Mouse (Mus musculus): ENCODE data around the gene Trmt10a. TPM values are rescaled to one million over a fixed set of nuclear protein-coding genes. Genes with fewer than 3 reads are reported as not detected.
A peak's percentile ranks its signal among the peaks of the same experiment; 100 is the strongest.

Trmt10a gene
- total RNA-seq, 2 experiments from 2014 or later: 5.8 to 7.3 TPM

DNA sequence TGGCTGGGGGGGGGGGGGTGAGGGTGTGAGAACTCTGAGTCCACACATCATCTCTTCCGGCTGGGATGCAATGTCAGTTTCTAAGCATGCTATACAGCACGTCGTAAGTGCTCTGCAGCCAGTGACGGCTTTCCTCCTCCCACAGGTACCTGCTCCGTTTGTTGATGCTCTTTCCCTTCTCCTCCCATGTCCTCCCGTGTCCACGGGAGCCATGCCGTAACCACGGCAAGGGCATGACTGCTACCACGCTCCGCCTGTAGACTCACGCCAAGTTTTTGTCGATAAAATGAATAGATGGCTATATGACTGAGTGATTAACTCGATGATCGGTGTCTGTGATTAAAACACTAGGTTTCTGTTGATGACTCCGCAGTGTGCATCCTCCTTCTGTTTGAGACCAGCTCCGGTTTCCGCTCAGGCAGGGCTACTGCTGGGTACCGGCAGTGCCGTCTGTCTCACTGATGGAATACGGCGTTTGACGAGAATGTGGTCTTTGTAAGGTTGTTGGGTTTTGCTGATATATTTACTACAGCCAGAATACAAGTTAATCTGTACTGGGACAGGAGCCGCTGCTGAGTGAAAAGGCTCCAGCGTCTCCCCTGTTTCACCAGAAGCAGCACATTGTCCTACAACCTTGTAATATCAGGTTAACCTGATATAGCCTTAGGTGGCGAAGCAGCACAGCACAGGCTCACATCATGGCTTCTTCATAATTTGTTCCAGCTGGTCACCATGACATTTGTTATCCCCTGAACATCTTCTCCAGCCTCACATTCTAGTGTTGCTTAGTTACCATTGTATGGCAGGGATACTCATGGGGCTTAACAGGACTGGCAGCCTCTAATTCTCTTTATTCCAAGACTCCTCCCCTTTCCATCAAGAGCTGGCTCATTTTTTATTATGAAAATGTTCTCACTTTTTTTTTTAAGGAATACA is 43.0 kb downstream of the Trmt10a start:
- intact Hi-C loops (cut with DNase I): no loop called here
- DNase-seq (ENCODE audit: low spot score in 2 of 2): no peak

DNA sequence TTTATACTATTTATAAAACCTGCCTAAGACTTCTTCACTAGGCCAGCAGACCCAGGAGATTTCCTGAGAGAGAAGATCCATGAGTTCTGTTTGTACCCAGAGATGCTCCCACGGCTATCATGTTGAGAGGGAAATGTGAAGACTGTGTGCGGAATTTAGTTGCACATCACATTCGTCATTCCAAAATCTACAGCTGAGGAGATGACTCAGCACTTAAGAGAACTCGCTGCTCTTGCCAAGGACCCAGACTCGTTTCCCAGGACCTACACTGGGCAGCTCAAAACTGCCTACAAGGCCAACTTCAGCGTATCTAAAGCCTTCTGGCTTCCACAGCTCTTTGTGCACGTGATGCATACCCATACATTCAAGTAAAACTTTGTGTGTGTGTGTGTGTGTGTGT is 49.0 kb downstream of the Trmt10a start:
- DNase-seq (ENCODE audit: low spot score in 2 of 2): peak in 1 of 2 experiments; percentile 47
- intact Hi-C loops (cut with DNase I): no loop called here

DNA sequence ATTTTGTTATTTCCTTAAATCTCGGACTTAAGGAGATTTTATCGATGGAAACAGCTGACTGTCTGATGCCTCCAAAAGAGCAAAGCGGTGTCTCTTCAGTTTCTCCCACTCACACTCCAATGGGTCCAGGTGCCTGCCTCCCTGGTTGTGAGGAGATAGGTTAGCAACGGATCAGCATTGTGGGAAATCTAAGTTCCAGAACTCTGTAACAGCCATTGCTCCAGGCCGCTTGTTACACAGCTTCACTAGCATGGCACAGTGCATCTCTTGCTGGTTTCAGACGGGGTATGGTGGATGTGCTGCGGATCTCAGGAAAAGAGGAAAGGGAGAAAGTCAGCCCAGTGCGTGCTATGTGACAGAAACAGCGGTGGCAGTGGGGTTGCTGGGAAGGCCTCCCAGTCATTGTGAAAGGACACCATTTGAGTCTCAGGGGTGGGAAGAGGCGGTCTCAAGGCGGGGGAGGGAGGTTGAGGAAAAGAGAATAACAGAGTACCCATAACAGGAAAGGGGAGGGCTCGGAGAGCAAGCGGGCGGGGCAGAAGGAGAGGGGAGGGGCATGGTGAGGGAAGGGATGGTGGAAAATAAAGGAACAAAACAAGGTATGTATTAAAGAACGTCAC is 50.5 kb downstream of the Trmt10a start, which contains the start of gene 4930579F01Rik:
TSS of gene 4930579F01Rik (minus strand) at position 143 of the 620 bp plus-strand sequence.
- DNase-seq (ENCODE audit: low spot score in 2 of 2): no peak
- intact Hi-C loops (cut with DNase I): no loop called here

DNA sequence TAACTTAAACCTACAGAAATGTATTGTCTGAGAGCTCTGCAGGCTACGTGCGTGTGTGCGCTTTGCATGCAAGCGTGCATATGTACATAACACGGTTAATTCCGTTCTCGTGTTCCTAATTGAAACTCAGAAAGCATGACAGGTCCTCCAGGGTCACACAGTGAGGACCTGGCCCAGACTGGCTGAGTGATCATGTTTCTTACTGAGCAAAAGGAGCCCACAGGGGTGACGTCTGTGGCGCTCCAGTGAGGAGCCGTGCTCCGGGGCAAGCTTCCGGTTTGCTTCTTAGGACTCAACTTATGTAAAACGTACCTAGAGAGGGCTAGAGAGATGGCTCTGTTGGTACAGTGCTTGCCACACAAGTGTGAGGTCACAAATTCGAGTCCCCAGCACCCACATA is 53.8 kb downstream of the Trmt10a start:
- intact Hi-C loops (cut with DNase I): no loop called here
- DNase-seq (ENCODE audit: low spot score in 2 of 2): no peak

DNA sequence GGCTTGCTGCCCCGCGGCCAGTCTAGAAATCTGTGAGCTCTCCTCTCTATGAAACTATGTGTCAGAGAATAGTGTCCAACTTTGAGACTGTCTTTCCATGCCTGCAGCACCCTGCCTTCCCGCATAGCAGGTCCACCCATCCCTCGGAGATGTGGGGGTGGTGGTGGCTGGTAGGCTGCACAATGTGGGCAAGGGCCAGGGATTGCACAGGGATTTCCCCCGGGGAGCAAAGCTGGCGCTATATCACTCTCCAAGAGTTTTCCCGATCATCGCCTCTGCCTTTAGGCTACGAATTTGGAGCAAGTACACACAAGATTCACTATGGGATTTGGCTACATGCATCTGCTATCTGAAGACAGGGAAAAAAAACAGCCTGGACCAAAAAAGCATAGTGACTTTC is 54.3 kb downstream of the Trmt10a start:
- peak in 1 of 2 experiments; percentile 6 for DNase-seq (ENCODE audit: low spot score in 2 of 2)
- intact Hi-C loops (cut with DNase I): no loop called here

DNA sequence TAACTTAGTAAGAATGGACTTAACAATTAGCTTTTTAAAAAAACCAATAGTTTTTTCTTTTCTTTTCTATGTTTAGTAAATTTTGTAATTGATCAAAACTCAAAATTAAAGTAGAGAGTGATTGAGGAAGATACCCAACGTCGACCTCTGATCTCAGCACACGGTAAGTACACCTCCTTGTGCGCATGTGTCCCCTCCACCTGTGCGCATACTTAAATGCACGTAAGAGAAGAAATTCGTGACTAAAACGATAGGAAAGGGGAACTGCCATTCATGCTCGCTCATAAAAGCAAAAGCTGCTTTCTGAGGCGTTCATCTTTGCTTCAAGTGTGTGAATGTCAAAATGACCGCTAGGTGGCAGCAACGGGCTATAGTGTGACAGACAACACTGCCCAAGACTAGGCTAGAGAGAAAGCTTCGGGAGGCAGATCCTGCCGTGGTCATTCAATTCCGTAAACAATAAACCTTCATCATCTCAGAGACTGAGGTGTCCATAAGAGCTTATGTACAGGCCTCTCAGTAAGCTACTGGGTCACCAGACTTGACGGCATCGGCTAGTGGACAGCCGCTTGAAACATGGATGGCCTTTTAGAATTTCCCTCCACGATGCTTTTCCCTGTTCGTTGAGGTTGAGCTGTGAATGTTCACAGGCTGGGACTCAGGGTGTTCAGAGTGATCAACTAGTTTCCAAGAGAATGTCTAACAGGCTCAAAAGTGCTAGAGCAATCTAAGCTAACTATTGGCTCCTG is 54.9 kb downstream of the Trmt10a start:
- intact Hi-C loops (cut with DNase I): loop anchor here (1.0 kb wide), 2 partner anchors 207 to 234 kb away; no protein-coding TSS in a partner anchor

DNA sequence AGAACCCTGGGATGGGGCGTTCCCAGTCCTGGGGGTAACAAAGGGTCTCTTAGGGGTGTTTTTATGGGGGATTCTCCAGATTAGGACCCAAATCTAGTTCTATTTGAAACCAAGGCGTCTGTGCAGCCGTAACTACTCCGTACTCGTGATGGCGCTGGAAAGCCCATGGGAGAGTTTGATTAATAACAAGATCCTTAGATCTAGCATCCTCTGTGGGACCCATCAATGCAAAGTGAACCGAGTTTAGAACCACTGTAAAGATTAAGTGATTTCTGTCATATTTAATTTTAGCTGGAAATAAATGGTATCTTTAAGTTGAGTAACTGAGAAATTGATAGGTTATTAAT is 55.4 kb downstream of the Trmt10a start:
- no peak for DNase-seq (ENCODE audit: low spot score in 2 of 2)
- intact Hi-C loops (cut with DNase I): loop anchor here (1.0 kb wide), 2 partner anchors 207 to 234 kb away; no protein-coding TSS in a partner anchor

More for the DNA sequence above, 54.9 kb downstream of the Trmt10a start:
- DNase-seq (ENCODE audit: low spot score in 2 of 2): peak; percentile 91 to 94

DNA sequence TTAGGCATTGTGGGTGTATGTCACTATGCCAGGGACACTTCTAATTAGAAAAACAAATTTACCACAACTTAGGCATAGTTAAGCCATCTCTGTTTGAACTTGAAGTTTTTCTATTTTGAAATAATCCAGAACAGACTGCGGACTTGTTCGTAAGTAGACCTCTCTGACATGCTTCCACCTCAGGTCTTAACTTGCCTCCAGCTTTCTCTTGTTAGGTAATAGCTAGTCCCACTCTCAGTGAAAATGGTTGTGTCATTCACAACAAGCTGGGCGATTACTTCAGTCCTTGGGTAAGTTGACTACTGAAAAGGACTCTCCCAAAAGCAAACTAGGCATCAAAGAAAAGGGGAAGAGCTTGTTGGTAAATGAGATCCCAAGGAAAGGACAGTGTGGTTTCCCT is 65.6 kb downstream of the Trmt10a start:
- DNase-seq (ENCODE audit: low spot score in 2 of 2): no peak

More for the DNA sequence above, 65.6 kb downstream of the Trmt10a start:
- intact Hi-C loops (cut with DNase I): no loop called here

Other genes with a start within 250 kb of the Trmt10a start
- 10 to 100 TPM; 75.1 to 76.3 TPM for gene Lamtor3, start 224.9 kb upstream of the Trmt10a start, total RNA-seq (2021)
- gene Dapp1, start 161.9 kb upstream of the Trmt10a start, total RNA-seq (2021): 1 to 10 TPM; 2.5 to 2.9 TPM
- 1 to 10 TPM; 2.6 to 2.7 TPM for gene 1110002E22Rik, start 78.4 kb upstream of the Trmt10a start, total RNA-seq (2021)
- gene Gm5105, start 76.1 kb upstream of the Trmt10a start, total RNA-seq (2021): under 1 TPM in 1 of 2 experiments, not detected in 1; 0.21 TPM
- 1 to 10 TPM; 6.0 to 6.2 TPM for gene Mttp, start 1.5 kb downstream of the Trmt10a start, total RNA-seq (2021)
- gene 4930579F01Rik, start 50.4 kb downstream of the Trmt10a start, total RNA-seq (2021): not detected
- gene Adh7, start 74.3 kb downstream of the Trmt10a start, total RNA-seq (2021): not detected
- gene Adh1, start 117.5 kb downstream of the Trmt10a start, total RNA-seq (2021): under 1 TPM; 0.60 to 0.62 TPM
- gene Adh6a, start 169.8 kb downstream of the Trmt10a start, total RNA-seq (2021): not detected
- gene Adh6b, start 198.3 kb downstream of the Trmt10a start, total RNA-seq (2021): not detected

Measured in left cerebral cortex, postnatal 25 days (tissue).